Mouse (Mus musculus) CH12.LX (cell line): ENCODE results near the gene Amigo3.

Source experiments
- CTCF ChIP-seq, 2 experiments: IDR thresholded peaks in 1 of 2; conservative IDR thresholded peaks in 1 of 2; 2 replicates each; pipeline ENCODE4 v1.5.1; 2011 to 2012; ENCODE audit warnings: low read depth in 2 of 2, low read length in 2 of 2, improper control_type of control experiment in 1 of 2, inconsistent platforms in 1 of 2, mild to moderate bottlenecking in 1 of 2, moderate library complexity in 1 of 2
- MAX ChIP-seq: IDR thresholded peaks from 2 replicates; pipeline ENCODE4 v1.6.1; 2011; ENCODE audit warnings: low read length, improper control_type of control experiment
- NELFE ChIP-seq: IDR thresholded peaks from 2 replicates; pipeline ENCODE4 v1.6.1; 2011; ENCODE audit warnings: low read depth, low read length, improper control_type of control experiment
- RCOR1 ChIP-seq: conservative IDR thresholded peaks from 2 replicates; pipeline ENCODE4 v1.6.1; 2012; ENCODE audit warnings: low read depth, mild to moderate bottlenecking, inconsistent platforms, low read length, improper control_type of control experiment
- UBTF ChIP-seq: IDR thresholded peaks from 2 replicates; pipeline ENCODE4 v1.6.1; 2012; ENCODE audit warnings: low read depth, mild to moderate bottlenecking, inconsistent platforms, low read length, improper control_type of control experiment, moderate library complexity
- ZKSCAN1 ChIP-seq: IDR thresholded peaks from 2 replicates; pipeline ENCODE4 v1.6.1; 2012; ENCODE audit warnings: low read depth, inconsistent platforms, low read length, improper control_type of control experiment, borderline replicate concordance

DNA sequence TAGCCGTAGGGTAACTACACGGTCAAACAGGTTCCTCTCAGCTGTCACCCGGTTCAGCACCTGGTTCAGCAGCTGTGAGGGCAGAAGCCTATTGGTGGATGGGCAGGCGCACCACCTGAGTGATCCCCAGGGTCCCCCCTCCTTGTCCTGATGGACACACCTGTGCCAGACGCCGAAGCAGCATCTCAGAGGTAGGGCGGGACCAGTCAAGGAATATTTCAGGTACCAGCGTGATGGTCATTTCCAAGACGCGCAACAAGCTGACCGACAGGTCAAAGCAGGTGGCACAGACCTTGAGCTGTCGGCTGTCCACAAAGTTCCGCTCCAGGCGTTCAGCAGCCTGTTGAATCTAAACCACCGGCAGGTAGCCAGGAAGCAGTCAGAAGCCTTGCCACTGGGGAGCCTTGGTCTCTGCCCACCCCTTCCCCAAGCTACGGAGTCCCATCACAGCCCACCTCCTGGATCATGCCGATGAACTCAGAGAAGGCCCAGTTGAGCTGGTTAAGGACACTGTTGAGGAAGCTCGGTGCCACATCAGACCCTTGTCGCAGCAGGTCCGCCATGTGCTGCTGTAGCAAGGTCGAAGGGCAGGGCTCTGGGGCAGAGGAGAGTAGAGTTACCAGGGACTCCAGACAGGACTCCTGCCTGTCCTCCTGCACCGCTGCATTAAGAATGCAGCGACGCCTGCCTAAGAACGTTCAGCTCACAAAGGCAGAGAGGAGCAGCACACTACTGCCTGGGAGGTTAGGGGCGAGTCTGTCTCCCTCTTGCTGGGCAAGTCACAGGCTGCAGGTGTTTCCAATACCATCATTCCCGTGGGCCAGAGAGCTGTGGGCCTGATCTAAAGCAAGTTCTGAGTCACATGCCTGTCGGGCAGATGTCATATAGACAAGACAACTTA, 3.7 kb downstream of the Amigo3 start:
- TF ChIP-seq UBTF (no peak), CTCF (conservative IDR thresholded peaks at IDR 0.05 in 1 of 2, IDR thresholded peaks at IDR 0.05 in 1 of 2; ENCODE audit: low read depth in 2 of 2, low read length in 2 of 2) (no peak), NELFE (no peak), RCOR1 (no peak), MAX (no peak), ZKSCAN1 (no peak)
